Mouse (Mus musculus): ENCODE measurements around the gene Scn3b. TPM values are rescaled to one million over a fixed set of nuclear protein-coding genes. Genes with fewer than 3 reads are reported as not detected.

Scn3b gene
- 3.3 TPM for polyA plus RNA-seq (2014; fragmentation: Illumina TruSeq; extraction: RNeasy Lipid Tissue Mini Kit (QIAGEN cat#74804); ENCODE audit: low read depth, low replicate concordance)

DNA sequence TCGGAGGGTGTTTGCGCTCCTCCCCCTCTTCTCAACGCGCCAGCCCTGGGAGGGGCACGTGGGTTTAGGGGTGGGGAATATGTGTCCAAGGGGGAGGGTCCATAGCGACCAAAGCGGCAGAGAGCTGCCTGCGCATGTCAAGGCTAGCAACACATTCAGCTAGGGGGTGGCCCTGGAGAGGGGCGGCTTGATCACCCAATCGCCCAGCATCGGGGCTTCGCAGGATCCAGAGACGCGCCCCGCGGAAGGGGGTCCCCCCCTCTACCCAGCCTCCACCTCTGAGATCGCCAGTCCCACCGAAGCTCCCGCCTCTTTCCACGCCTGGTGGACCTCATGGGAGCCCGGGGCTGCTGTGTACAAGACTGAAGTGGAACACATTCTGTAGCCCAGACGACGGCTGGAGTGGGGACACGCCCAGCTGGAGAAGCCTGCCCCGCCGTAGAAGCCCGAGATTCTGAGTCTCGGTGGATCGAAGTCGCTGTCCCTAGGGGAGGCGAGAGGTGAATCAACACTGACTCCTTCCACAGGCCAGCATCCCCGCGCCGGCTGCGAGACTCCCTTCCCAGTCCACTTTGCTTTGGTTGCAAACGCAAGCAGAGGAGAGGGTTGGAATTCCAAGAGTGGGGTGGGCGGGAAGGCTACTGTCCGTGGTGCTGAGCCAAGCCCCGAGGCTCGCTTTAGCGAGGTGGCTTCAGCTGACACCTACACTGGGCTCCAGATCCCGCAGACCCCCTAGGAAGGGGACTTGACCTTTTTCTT lies at the start of gene Scn3b:
Gene Scn3b (plus strand): TSS at position 115 of the 759 bp plus-strand sequence.

Other genes with a start within 250 kb of the Scn3b start
- not detected for gene Olfr981, start 247.8 kb upstream of the Scn3b start, polyA plus RNA-seq (2014; fragmentation: Illumina TruSeq; extraction: RNeasy Lipid Tissue Mini Kit (QIAGEN cat#74804); ENCODE audit: low read depth, low replicate concordance)
- not detected for gene Olfr982, start 195.4 kb upstream of the Scn3b start, polyA plus RNA-seq (2014; fragmentation: Illumina TruSeq; extraction: RNeasy Lipid Tissue Mini Kit (QIAGEN cat#74804); ENCODE audit: low read depth, low replicate concordance)
- gene Olfr983, start 175.6 kb upstream of the Scn3b start, polyA plus RNA-seq (2014; fragmentation: Illumina TruSeq; extraction: RNeasy Lipid Tissue Mini Kit (QIAGEN cat#74804); ENCODE audit: low read depth, low replicate concordance), result not detected
- gene Olfr984, start 155.0 kb upstream of the Scn3b start, polyA plus RNA-seq (2014; fragmentation: Illumina TruSeq; extraction: RNeasy Lipid Tissue Mini Kit (QIAGEN cat#74804); ENCODE audit: low read depth, low replicate concordance), result not detected
- gene Olfr985, start 139.0 kb upstream of the Scn3b start, polyA plus RNA-seq (2014; fragmentation: Illumina TruSeq; extraction: RNeasy Lipid Tissue Mini Kit (QIAGEN cat#74804); ENCODE audit: low read depth, low replicate concordance), result not detected
- gene Tmem225, start 121.1 kb upstream of the Scn3b start, polyA plus RNA-seq (2014; fragmentation: Illumina TruSeq; extraction: RNeasy Lipid Tissue Mini Kit (QIAGEN cat#74804); ENCODE audit: low read depth, low replicate concordance), result 1.7 TPM
- gene Olfr986, start 88.3 kb upstream of the Scn3b start, polyA plus RNA-seq (2014; fragmentation: Illumina TruSeq; extraction: RNeasy Lipid Tissue Mini Kit (QIAGEN cat#74804); ENCODE audit: low read depth, low replicate concordance), result not detected
- gene Zfp202, start 76.9 kb upstream of the Scn3b start, polyA plus RNA-seq (2014; fragmentation: Illumina TruSeq; extraction: RNeasy Lipid Tissue Mini Kit (QIAGEN cat#74804); ENCODE audit: low read depth, low replicate concordance), result 2.9 TPM

Measured in adipose tissue, adult 10 weeks (tissue).